9 mouse cellular contexts compared by ENCODE assay signal in genomic region chr9:102649917-102650527, GRCm38 (mm10). TPM values are rescaled to one million over a fixed set of nuclear protein-coding genes. Genes with fewer than 3 reads are reported as not detected.
DNase-seq lines count a peak whose midpoint lies in the region; ATAC-seq lines count a peak whose summit lies in the region.
"Had no signal": no experiment of that assay in that cellular context is flagged by ENCODE, and none has a peak within 500 bp of the region (broad histone marks: within the 10 kb centered on the region; RNA-seq: fewer than 3 reads in every experiment).

No protein-coding gene starts in this region.

- 21% methylated on average over 17 of the region's 17 CpGs for WGBS in forebrain, embryonic 14.5 days
- WGBS in midbrain, embryonic 14.5 days, result 26% methylated on average over 17 of the region's 17 CpGs

- no peaks in the 10 kb centered on the region for H3K27me3 ChIP-seq in forebrain, embryonic 14.5 days (replicated peaks; ENCODE audit: control insufficient read depth, insufficient read depth, low read length)
- H3K27me3 ChIP-seq in midbrain, embryonic 14.5 days (ENCODE audit: control insufficient read depth, insufficient read depth, low read length), result no peaks in the 10 kb centered on the region

- no peak overlapping the region for H3K4me3 ChIP-seq in forebrain, embryonic 14.5 days (ENCODE audit: low read depth, low read length)
- no peak overlapping the region for H3K4me3 ChIP-seq in midbrain, embryonic 14.5 days (replicated peaks; ENCODE audit: low read depth, low read length)

- no peaks in the 10 kb centered on the region for H3K9me3 ChIP-seq in forebrain, embryonic 14.5 days (replicated peaks; ENCODE audit: control insufficient read depth, low read length)
- H3K9me3 ChIP-seq in midbrain, embryonic 14.5 days (ENCODE audit: control insufficient read depth, low read length), result no peaks in the 10 kb centered on the region

- H3K4me2 ChIP-seq in forebrain, embryonic 14.5 days (ENCODE audit: low read length), result peak overlapping the region; percentile 1; the same call in 1 of the 2 replicates
- peak overlapping the region; percentile 30 for H3K4me2 ChIP-seq in midbrain, embryonic 14.5 days (ENCODE audit: low read length)

- H3K27ac ChIP-seq in forebrain, embryonic 14.5 days (ENCODE audit: low read depth, low read length), result peak overlapping the region; percentile 45; the same call in 1 of the 2 replicates
- H3K27ac ChIP-seq in midbrain, embryonic 14.5 days (replicated peaks; ENCODE audit: low read depth, low read length), result peak overlapping the region; percentile 63

- H3K9ac ChIP-seq in forebrain, embryonic 14.5 days (ENCODE audit: low read length), result no peak overlapping the region
- no peak overlapping the region for H3K9ac ChIP-seq in midbrain, embryonic 14.5 days (replicated peaks; ENCODE audit: low read length)

- peak; percentile 31; the same call in 1 of the 2 replicates for ATAC-seq in frontal cortex, adult (ENCODE audit: low TSS enrichment)
- peak; percentile 78 for ATAC-seq in forebrain, embryonic 14.5 days
- peak; percentile 48; the same call in 1 of the 2 replicates for ATAC-seq in midbrain, embryonic 14.5 days (ENCODE audit: low FRiP score, low TSS enrichment)

- intact Hi-C loops in heart, postnatal 25 days (cut with DNase I), result no loop called here

- H3K4me1 ChIP-seq in forebrain, embryonic 14.5 days (ENCODE audit: control insufficient read depth, insufficient read depth, low read length), result peaks cover 27% of the 10 kb centered on the region
- H3K4me1 ChIP-seq in midbrain, embryonic 14.5 days (ENCODE audit: control insufficient read depth, insufficient read depth, low read length), result peaks cover 22% of the 10 kb centered on the region

- no peak for DNase-seq in frontal cortex, postnatal 36 days (ENCODE audit: low spot score in 2 of 2)
- peak; percentile 90 for DNase-seq in Muller cell, postnatal 12 days (ENCODE audit: inconsistent ontology term)
- DNase-seq in forebrain, embryonic 14.5 days (ENCODE audit: low spot score), result peak; percentile 86
- DNase-seq in midbrain, embryonic 14.5 days, result peak; percentile 84
- DNase-seq in spleen, adult 12 weeks (ENCODE audit: low spot score), result no peak
- no peak for DNase-seq in adrenal gland, postnatal 36 days
- no peak for DNase-seq in heart, postnatal 25 days (ENCODE audit: low spot score)
- DNase-seq: adrenal gland, adult 8-10 months had no signal

- H3K36me3 ChIP-seq in forebrain, embryonic 14.5 days (ENCODE audit: control insufficient read depth, insufficient read depth, low read length), result no peaks in the 10 kb centered on the region
- H3K36me3 ChIP-seq in midbrain, embryonic 14.5 days (ENCODE audit: control insufficient read depth, insufficient read depth, low read length), result no peaks in the 10 kb centered on the region

RNA-seq across cellular contexts. Expression of gene Cep63, which starts 23.7 kb away (rescaled TPM):
- polyA plus RNA-seq in forebrain, embryonic 14.5 days (2014; fragmentation: Nextera tagmentation; extraction: Ambion mirVana), result 37.8 and 41.8 TPM in 2 replicates
- polyA plus RNA-seq in midbrain, embryonic 14.5 days (2014; fragmentation: Nextera tagmentation; extraction: Ambion mirVana), result 32.7 and 44.4 TPM in 2 replicates
- 10 to 100 TPM; 39.6 to 41.1 TPM for total RNA-seq in adrenal gland, postnatal 36 days (2021)
- total RNA-seq in heart, postnatal 25 days (2021), result 10 to 100 TPM; 44.2 to 46.0 TPM

RNA-seq across cellular contexts. Expression of gene Anapc13, which starts 23.9 kb away (rescaled TPM):
- 156 and 194 TPM in 2 replicates for polyA plus RNA-seq in forebrain, embryonic 14.5 days (2014; fragmentation: Nextera tagmentation; extraction: Ambion mirVana)
- polyA plus RNA-seq in midbrain, embryonic 14.5 days (2014; fragmentation: Nextera tagmentation; extraction: Ambion mirVana), result 151 and 180 TPM in 2 replicates
- total RNA-seq in adrenal gland, postnatal 36 days (2021), result 100 to 1,000 TPM; 333 to 359 TPM
- 100 to 1,000 TPM; 309 to 316 TPM for total RNA-seq in heart, postnatal 25 days (2021)

Comparison
In these comparisons a context has a peak if more than half of its experiments do, and no peak if none do; other contexts are left out.
1. DNase-seq: peak in Muller cell, postnatal 12 days (single experiment), forebrain, embryonic 14.5 days (single experiment) and midbrain, embryonic 14.5 days (single experiment); none in frontal cortex, postnatal 36 days (0 of 2), spleen, adult 12 weeks (single experiment), adrenal gland, postnatal 36 days (0 of 2) and heart, postnatal 25 days (single experiment).
2. Peak in every context shown above with its lines, with median percentiles within 50 percentile points of each other: ATAC-seq.